Mouse (Mus musculus) cerebellum, postnatal 25 days (tissue): ENCODE measurements around the gene Arhgap45.

Source experiments
- DNase-seq, 2 experiments: peaks; one replicate each; pipeline ENCODE4 v3.0.0; 2021; ENCODE audit warnings: mixed read lengths in 2 of 2

Gene Arhgap45

DNA sequence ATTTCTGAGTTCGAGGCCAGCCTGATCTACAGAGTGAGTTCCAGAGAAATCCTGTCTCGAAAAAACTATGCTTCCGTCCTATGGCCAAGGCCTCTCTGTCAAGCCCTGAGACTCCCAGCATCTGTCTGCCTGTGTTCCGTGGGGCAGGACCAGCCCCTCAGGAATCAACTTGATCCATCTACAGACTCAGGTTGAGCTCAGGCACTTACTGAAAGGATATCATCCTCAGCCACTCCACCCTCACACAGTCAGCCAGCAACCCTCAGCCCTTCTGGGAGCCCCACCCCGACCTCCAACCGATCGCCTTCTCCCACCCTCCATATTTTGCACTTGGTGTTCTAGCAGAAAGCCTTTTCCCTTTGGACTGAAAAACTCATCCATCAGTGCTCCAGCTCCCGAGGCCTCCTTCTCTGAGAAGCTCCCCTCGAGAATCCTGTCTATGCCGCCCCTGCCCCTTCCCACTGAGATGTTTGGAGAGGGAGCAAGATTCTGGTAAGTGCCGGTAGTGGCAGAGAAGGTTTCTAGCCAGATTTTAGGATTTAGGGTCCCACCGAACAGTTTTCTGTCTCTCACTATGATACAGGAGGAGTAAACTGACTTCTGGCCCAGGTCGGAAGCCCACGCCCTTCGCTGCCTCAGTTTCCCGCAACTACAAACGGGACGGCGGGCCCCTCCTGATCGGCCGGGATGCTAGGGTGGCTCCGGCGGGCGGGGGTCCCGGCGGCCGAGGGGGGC lies 28.5 kb upstream of the Arhgap45 start:
- no peak for DNase-seq

- DNase-seq = peak in 1 of 2 experiments; percentile 42
Measured at GRCm38 (mm10) chr10:79988506-79989271, 27.8 kb upstream of the Arhgap45 start, which contains the start of gene Cnn2. TSS of gene Cnn2 (plus strand) at chr10:79988584.

GRCm38 (mm10) chr10:79989272-79989786 lies 27.1 kb upstream of the Arhgap45 start:
- no peak for DNase-seq

DNA sequence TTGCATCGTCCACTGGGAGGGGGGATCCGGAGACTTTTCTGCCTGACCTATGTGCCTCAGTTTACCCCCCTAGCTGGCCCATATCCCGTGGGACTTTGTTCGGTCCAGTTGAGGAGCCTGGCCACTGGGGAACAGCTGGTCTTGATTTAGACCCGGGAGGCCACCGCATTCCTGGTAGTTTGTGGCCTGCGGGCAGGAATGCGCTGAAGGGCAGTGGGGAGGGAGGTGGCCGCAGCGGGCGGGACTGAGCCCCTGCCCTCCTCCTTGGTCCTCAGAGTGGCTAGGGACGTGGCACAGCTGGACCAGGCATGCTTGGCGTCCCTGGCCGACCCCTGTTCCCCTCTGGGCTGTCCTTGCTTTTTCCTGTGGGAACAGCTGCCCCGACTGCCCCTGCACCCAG lies 26.6 kb upstream of the Arhgap45 start:
- no peak for DNase-seq

DNA sequence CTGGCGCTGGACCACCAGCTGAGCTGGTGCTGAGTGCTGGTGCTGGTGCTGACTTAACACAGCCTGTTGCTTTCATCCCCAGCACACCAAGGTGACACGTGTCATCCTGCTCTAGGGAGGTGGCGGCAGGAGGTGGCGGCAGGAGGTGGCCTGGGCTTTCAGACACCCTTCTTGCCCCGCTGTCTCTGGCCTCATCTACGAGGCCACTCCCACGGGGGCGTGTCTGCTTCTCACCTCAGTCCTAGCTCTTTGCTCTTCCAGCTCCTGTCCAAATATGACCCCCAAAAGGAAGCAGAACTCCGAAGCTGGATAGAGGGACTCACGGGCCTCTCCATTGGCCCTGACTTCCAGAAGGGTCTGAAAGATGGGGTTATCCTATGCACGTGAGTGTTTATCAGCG lies 25.4 kb upstream of the Arhgap45 start:
- DNase-seq = no peak

DNA sequence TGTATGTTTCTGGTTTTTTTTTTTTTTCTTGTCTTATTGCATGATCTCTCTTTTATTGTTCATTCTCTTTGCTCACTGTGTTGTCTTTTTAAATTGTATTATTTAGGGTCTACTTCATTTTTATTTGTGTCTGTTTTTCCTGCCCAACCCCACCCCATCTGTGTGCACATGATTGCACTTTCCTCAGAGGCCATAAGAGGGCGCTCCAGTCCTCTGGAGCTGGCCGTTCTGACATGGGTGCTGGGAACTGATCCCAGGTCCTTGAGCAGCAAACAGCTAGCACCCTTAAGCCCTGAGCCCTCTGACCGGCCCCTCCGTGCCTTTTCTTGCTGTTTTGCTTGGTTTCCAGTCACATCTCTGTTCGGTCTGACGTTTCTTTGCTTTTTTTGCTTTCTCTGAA lies 24.9 kb upstream of the Arhgap45 start:
- peak in 1 of 2 experiments; percentile 27 for DNase-seq

DNA sequence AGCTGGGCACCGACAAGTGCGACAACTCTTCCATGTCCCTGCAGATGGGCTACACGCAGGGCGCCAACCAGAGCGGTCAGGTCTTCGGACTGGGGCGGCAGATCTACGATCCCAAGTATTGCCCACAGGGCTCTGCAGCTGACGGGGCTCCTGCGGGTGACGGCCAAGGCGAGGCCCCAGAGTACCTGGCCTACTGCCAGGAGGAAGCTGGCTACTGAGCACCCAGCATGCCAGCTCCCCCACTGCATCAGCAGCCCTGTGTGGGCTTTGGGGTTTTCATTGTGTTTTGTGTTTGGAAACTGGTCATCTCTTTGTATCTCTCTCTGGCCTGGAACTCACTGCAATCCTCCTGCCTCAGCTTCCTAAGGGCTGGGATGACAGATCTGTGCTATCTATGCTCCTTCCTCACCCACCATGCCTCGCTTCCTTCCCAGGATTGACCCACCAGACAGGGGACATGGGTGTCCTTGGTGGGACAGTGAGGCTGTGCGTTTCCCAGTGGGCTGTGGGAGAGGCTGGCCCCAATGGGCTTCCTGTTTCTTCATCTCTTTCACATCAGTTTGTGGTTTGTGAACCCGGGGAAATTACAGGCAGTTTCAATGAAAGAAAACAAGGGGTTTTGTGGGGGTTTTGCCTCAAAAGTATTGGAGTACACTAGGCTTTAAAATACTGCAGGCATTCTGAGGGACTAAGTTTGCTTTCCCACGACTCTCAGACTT lies 21.9 kb upstream of the Arhgap45 start:
- peak in 1 of 2 experiments; percentile 55 for DNase-seq

- no peak for DNase-seq
Measured at GRCm38 (mm10) chr10:79995636-79996035, 20.8 kb upstream of the Arhgap45 start.

GRCm38 (mm10) chr10:79996272-79997033 lies 20.0 kb upstream of the Arhgap45 start, which contains the start of gene Abca7:
TSS of gene Abca7 (plus strand) at chr10:79996494.
- DNase-seq = peak; percentile 98 to 100

GRCm38 (mm10) chr10:79997034-79997760 lies 19.3 kb upstream of the Arhgap45 start:
- peak; percentile 86 to 87 for DNase-seq

GRCm38 (mm10) chr10:79997819-79998218 lies 18.6 kb upstream of the Arhgap45 start:
- DNase-seq = peak; percentile 70 to 80

GRCm38 (mm10) chr10:80001945-80002344 lies 14.5 kb upstream of the Arhgap45 start:
- DNase-seq = no peak

DNA sequence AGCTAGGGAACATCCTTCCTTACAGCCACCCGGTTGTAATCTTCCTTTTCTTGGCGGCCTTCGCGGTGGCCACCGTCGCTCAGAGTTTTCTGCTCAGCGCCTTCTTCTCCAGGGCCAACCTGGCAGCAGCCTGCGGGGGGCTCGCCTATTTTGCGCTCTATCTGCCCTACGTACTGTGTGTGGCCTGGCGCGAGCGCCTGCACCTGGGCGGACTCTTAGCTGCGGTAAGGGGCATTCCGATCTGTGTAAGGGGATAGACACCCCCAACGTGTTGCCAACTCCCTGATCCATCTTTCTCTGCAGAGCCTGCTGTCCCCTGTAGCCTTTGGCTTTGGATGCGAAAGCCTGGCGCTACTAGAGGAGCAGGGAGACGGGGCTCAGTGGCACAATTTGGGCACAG lies 13.6 kb upstream of the Arhgap45 start:
- peak in 1 of 2 experiments; percentile 33 for DNase-seq

DNA sequence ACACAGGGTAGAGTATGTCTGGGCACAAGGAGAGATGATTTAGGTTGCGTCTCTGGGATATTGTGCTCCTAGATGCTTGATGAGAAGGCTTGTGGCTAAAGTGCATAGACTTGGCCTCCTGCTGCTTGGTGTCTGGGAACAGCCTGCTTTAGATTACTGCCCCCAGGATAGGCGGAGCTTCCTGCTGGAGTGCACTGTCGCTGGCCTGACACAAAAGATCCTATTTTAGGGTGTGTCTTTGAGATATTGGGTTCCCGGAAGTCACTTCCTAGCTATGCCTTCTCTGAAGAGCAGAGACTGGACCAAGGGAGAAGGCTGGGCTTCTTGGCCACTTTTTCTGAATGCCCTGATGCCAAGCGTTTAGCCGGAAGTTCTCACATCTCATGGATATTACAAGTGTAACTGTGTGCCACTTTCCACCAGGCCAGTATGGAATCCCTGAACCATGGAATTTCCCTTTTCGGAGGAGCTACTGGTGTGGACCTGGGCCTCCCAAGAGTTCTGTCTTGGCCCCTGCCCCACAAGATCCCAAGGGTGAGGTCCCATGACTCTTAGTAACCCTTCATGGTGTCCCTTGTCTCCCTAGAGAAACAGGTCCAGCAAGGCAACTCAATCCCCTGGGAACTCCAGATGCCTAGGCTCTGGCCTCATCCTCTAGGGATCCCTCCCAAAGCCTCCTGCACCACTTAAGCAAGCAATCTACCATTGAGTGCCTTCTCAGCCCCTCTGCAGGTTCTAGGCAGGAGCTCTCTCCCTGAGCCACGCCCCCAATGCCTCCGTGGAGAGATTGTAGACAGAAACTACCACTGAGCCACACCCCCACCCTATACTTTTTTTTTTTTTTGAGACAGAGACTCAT lies 12.8 kb upstream of the Arhgap45 start:
- no peak for DNase-seq

GRCm38 (mm10) chr10:80004233-80004705 lies 12.2 kb upstream of the Arhgap45 start:
- no peak for DNase-seq

GRCm38 (mm10) chr10:80011740-80012139 lies 4.7 kb upstream of the Arhgap45 start:
- no peak for DNase-seq

GRCm38 (mm10) chr10:80013609-80014008 lies 2.8 kb upstream of the Arhgap45 start:
- DNase-seq = no peak

GRCm38 (mm10) chr10:80014484-80015290 lies 1.8 kb upstream of the Arhgap45 start:
- DNase-seq = no peak

DNA sequence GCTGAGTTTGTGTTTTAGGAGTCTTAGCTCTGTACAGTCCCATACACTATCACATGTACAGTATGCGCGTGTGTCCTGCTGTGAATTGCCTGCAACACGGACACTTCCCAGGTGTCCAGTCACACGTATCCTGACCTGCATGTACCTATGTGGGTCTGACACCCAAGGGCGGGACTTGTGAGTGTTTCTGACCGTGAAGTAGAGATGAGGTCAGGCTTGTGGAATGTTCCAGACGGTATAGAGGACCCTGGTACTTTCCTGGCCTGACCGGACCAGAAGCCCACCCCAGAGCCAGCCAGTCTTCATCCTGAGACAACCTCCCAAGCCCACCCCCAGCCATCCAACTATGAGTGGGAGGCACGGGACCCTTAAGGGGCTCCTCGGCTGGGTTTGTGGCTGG lies 870 bp upstream of the Arhgap45 start:
- no peak for DNase-seq

DNA sequence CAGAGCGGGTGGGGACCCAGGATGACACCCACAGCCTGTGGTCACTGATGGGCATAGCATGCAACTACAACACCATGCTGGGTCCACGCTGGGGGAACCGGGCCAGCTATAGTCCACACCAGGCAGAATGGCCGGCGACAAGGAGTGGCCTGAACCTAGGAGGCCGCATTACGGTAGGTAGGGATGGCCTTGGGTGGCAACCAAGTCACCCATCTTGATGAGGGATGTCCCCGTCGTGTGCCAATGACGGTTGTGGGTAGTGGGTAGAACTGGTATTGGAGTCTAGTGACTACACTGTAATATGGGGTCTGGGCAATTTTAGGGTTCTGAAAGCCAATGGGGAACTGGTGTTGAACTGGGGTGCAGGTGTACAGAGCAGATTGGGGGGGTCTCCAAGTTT lies 478 bp downstream of the Arhgap45 start:
- DNase-seq = no peak
